Mouse (Mus musculus): ENCODE data around the gene Ajm1.

GRCm38 (mm10) chr2:25598749-25599148 is 17.2 kb upstream of the Ajm1 start:
- no peak for TF ChIP-seq POLR2AphosphoS5 (IDR thresholded peaks at IDR 0.05; ENCODE audit: insufficient replicate concordance, low read depth, low read length)
- no peak for TF ChIP-seq CTCF (IDR thresholded peaks at IDR 0.05; ENCODE audit: low read depth, low read length)
- no peak for TF ChIP-seq GATA1 (IDR thresholded peaks at IDR 0.05; ENCODE audit: borderline replicate concordance, low read length)
- no peak for TF ChIP-seq TAL1 (conservative IDR thresholded peaks at IDR 0.05; ENCODE audit: low read depth, low read length)
- no peak for TF ChIP-seq GATA2 (IDR thresholded peaks at IDR 0.05; ENCODE audit: borderline replicate concordance, low read depth, low read length)

Measured in G1E (cell line).